Mouse (Mus musculus) T-cell, adult 2 months (primary cell): Measurements from ENCODE around the gene Slc12a6.

Experiments used
- DNase-seq: peaks from one replicate; pipeline ENCODE4 v3.0.0; 2022; ENCODE audit warnings: low spot score

The Slc12a6 gene

GRCm38 (mm10) chr2:112391346-112392000 lies 125.8 kb downstream of the Slc12a6 start:
- no peak for DNase-seq

DNA sequence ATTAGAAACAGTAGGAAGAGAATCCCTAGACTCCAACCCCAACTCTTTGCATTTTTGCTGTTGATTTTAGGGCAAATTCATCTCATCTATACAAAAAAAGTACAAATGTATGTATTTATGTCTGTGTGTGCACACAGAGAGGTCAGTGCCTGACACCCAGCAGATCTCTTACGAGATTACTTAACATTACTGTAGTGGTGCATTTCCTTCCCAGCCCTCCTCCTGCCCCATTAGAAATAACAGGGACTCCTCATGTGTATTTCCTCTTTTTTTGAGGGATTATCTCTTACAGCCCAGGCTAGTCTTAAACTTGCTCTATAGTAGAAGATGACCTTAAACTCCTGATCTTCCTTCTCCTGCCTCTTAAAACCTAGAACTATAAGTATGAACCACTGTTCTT lies 127.1 kb downstream of the Slc12a6 start:
- no peak for DNase-seq

DNA sequence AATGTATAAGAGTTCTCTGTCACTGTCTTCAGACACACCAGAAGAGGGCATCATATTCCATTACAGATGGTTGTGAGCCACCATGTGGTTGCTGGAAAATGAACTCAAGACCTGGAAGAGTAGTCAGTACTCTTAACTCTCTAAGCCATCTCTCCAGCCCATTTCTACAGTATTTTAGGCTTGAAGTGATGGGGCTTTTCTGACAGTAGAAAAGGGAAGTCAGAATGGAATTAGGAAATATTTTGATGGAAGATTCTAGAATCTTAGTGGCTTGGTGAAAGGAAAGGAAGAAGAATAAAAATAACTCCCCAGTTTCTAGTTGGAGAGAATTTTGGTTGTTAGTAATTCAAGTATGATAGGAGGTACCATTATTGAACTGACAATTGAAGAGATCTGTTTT lies 128.3 kb downstream of the Slc12a6 start:
- no peak for DNase-seq

GRCm38 (mm10) chr2:112396649-112397048 lies 131.0 kb downstream of the Slc12a6 start:
- DNase-seq: no peak

- DNase-seq: no peak
These were observed 141.4 kb downstream of the Slc12a6 start for GRCm38 (mm10) chr2:112407030-112407429.
